Mouse (Mus musculus) liver, embryonic 13.5 days (tissue): ENCODE measurements at regions not wholly inside any gene's neighbourhood (a gene's known extent, or its start where the extent isn't known, plus 50 kb on each side); places are given as distances from the start of the nearest gene placed in this dataset.

Experiments
- ATAC-seq: fragments of 200-750 bp; cut with Nextera tagmentation; 2 replicates; pipeline ENCODE4 v1.8.0; 2017; ENCODE audit warnings: low read depth, mild to moderate bottlenecking, moderate number of reproducible peaks, moderate library complexity
- DNase-seq: peaks from one replicate; pipeline ENCODE4 v3.0.0; 2022
- H3K27ac ChIP-seq: fragments of 300-500 bp; sonication (generic); 2 replicates; pipeline ENCODE4 v1.5.1; 2015; ENCODE audit warnings: moderate library complexity, mild to moderate bottlenecking, inconsistent platforms
- H3K27me3 ChIP-seq: fragments of 300-500 bp; sonication (generic); 2 replicates; pipeline ENCODE4 v1.6.1; 2015; ENCODE audit warnings: mild to moderate bottlenecking, inconsistent platforms
- H3K36me3 ChIP-seq: fragments of 300-500 bp; sonication (generic); 2 replicates; pipeline ENCODE4 v1.6.1; 2015; ENCODE audit warnings: mild to moderate bottlenecking, inconsistent platforms
- H3K4me1 ChIP-seq: fragments of 300-500 bp; sonication (generic); replicated peaks from 2 replicates; pipeline ENCODE4 v1.6.1; 2015; ENCODE audit warnings: inconsistent platforms
- H3K4me2 ChIP-seq: fragments of 300-500 bp; sonication (generic); 2 replicates; pipeline ENCODE4 v1.6.1; 2015; ENCODE audit warnings: inconsistent platforms, mild to moderate bottlenecking, moderate library complexity
- H3K4me3 ChIP-seq: fragments of 300-500 bp; sonication (generic); replicated peaks from 2 replicates; pipeline ENCODE4 v1.5.1; 2015; ENCODE audit warnings: mild to moderate bottlenecking, inconsistent platforms
- H3K9ac ChIP-seq: fragments of 300-500 bp; sonication (generic); 2 replicates; pipeline ENCODE4 v1.6.1; 2015; ENCODE audit warnings: mild to moderate bottlenecking, inconsistent platforms
- H3K9me3 ChIP-seq: fragments of 300-500 bp; sonication (generic); replicated peaks from 2 replicates; pipeline ENCODE4 v1.6.1; 2016; ENCODE audit warnings: inconsistent platforms
- WGBS: fragments of 180-500 bp; shearing (Covaris S2); methylation state at CpG from one replicate; pipeline ENCODE4 v1.1.7; 2015; ENCODE audit not compliant: insufficient replicate concordance; 5-methylcytosine and 5-hydroxymethylcytosine counted together

DNA sequence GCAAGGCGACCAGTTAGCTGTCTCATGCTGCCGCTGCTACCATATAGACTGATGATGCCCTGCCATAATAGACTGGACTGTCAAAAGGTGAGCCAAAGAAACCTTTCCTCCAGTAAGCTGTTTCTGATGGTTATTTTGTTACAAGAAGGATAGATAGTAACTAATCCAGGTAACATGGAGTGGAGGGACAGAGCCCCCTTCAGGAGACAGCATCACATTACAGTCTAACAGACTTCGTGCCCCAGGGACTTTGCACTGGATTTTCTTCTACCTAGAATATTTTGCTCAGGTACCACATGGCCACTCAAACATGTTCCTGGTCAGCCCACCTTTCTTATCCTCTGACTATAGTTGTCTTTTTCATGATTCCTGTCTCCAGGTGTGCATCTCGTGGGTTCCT is 398.9 kb upstream of the Kazn start:
- Histone ChIP-seq H3K9me3 (0 out of 2 replicates have a peak, but pooled peaks cover 5% of the 10 kb centered on the region), H3K4me3 (no peak overlapping the region), H3K9ac (no peak overlapping the region), H3K27me3 (no peaks in the 10 kb centered on the region), H3K36me3 (no peaks in the 10 kb centered on the region), H3K27ac (no peak overlapping the region), H3K4me1 (no peaks in the 10 kb centered on the region), H3K4me2 (no peak overlapping the region)
- DNase-seq (no peak), ATAC-seq (no peak)
- WGBS, result 53% methylated on average over 4 of the region's 4 CpGs

DNA sequence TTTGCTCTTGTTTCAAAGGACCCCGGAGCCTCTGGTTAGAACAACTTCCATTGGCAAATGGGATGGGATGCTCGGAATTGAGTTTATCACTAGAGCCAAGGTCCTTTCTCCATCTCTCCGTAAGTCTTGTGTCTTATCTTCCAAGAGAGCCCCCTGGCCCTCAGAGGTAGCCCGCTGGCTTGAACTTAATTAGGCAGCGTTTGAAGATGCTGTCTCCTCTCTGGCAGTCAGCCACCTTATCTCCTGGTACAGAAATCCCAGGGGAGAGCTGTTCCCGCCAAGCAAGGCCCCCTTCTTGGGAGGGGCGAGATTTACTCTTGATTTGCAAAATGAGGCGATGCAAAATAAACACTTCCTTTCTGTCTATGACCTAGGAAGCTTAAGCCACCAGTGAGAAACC is 395.2 kb upstream of the Kazn start:
- DNase-seq (no peak), ATAC-seq (no peak)
- H3K9ac ChIP-seq, result no peak overlapping the region
- no peaks in the 10 kb centered on the region for H3K4me1 ChIP-seq
- H3K9me3 ChIP-seq, result no peaks in the 10 kb centered on the region
- 40% methylated on average over 8 of the region's 8 CpGs for WGBS
- H3K4me2 ChIP-seq, result no peak overlapping the region
- H3K27me3 ChIP-seq, result no peaks in the 10 kb centered on the region
- H3K4me3 ChIP-seq, result no peak overlapping the region
- no peak overlapping the region for H3K27ac ChIP-seq
- H3K36me3 ChIP-seq, result no peaks in the 10 kb centered on the region

DNA sequence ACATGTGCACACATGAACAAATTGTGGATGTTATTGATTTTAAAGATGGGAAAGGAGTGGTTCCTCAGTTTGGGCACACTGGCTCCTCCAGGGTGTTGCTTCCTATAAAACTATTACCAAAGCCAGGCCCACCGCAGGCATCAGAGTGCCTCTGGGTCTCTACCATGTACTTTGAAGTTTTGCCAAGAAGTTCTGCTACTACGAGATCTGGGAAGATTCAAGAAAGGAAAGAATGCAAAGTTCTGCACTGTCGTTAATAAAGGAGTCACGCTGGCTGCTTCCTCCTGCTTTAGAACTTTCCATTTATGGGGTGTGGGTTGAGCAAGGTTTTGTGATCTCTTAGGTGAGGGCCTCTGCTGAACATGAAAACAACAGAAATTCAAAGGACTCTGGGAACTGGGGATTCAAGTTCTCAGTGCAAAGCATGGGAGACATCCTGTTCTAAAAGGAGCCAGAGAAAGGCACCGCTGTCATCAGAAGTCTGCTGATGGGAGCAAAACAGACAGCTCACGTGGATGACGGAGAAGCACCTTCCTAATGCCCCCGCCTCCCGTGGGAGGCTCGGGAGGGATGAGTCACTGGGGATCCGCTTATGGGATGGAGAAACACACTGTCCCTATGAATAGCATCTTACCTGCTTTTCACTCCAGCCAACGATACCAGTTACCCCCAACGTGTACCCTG is 394.6 kb upstream of the Kazn start:
- H3K27ac ChIP-seq, result no peak overlapping the region
- no peaks in the 10 kb centered on the region for H3K27me3 ChIP-seq
- no peak overlapping the region for H3K4me3 ChIP-seq
- DNase-seq (no peak), ATAC-seq (no peak)
- WGBS, result 61% methylated on average over 13 of the region's 13 CpGs
- H3K36me3 ChIP-seq, result no peaks in the 10 kb centered on the region
- H3K9ac ChIP-seq, result no peak overlapping the region
- no peaks in the 10 kb centered on the region for H3K9me3 ChIP-seq
- no peaks in the 10 kb centered on the region for H3K4me1 ChIP-seq
- no peak overlapping the region for H3K4me2 ChIP-seq

DNA sequence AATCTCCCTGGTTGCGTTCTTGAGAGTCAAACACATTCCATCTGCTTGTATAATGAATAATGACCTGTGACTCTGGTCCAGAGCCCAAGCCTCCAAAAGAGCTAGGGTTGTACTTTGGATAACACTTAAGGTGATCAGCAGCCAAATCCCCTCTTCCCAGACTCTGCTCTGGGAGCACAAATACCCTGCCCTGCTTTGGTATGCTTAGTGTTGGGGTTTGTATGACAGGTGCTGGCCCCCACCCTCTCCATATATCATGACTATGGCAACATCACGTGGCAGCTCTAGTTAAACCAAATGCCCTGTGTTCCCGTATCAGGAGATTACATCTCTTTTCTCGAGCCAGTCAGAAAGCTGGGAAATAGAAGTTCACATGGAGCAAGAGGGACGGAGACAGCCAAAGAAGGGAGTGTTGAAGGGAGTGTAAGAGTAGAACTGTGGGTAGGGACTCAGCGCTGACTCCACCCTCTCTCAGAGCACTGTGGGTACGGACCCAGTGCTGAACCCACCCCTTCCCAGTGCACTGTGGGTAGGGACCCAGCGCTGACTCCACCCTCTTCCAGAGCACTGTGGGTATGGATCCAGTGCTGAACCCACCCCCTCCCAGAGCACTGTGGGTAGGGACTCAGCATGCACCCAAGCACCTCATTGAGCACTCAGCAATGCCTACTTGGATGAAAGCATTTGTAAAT is 387.4 kb upstream of the Kazn start:
- WGBS, result 63% methylated on average over 8 of the region's 8 CpGs
- H3K27ac ChIP-seq, result no peak overlapping the region
- H3K9ac ChIP-seq, result no peak overlapping the region
- no peaks in the 10 kb centered on the region for H3K9me3 ChIP-seq
- no peak overlapping the region for H3K4me3 ChIP-seq
- no peak overlapping the region for H3K4me2 ChIP-seq
- H3K27me3 ChIP-seq, result no peaks in the 10 kb centered on the region
- no peaks in the 10 kb centered on the region for H3K4me1 ChIP-seq
- ATAC-seq (no peak), DNase-seq (no peak)
- H3K36me3 ChIP-seq, result no peaks in the 10 kb centered on the region

DNA sequence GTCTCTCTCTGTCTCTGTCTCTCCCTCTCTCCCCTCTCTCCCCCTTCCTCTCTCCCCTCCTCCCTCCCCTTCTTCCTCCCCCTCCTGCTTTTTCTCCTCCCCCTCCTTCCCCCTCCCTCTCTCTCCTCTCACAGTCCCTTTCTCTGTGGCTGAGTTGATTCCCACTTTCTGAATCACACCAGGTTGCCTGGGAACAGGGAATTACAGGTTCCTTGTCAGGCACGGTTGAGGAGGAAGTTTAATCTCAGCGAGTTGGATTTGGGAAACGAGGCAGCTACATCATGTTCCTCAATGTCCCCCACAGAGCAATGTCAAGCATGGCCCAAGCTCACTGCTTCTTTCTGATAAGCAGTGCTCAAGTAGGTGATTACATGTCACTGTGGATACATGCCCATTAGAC is 386.3 kb upstream of the Kazn start:
- no peak overlapping the region for H3K4me2 ChIP-seq
- no peaks in the 10 kb centered on the region for H3K9me3 ChIP-seq
- no peak overlapping the region for H3K9ac ChIP-seq
- DNase-seq (no peak), ATAC-seq (no peak)
- WGBS, result 37% methylated on average over 3 of the region's 3 CpGs
- H3K27ac ChIP-seq, result no peak overlapping the region
- no peaks in the 10 kb centered on the region for H3K36me3 ChIP-seq
- no peak overlapping the region for H3K4me3 ChIP-seq
- H3K27me3 ChIP-seq, result no peaks in the 10 kb centered on the region
- no peaks in the 10 kb centered on the region for H3K4me1 ChIP-seq

DNA sequence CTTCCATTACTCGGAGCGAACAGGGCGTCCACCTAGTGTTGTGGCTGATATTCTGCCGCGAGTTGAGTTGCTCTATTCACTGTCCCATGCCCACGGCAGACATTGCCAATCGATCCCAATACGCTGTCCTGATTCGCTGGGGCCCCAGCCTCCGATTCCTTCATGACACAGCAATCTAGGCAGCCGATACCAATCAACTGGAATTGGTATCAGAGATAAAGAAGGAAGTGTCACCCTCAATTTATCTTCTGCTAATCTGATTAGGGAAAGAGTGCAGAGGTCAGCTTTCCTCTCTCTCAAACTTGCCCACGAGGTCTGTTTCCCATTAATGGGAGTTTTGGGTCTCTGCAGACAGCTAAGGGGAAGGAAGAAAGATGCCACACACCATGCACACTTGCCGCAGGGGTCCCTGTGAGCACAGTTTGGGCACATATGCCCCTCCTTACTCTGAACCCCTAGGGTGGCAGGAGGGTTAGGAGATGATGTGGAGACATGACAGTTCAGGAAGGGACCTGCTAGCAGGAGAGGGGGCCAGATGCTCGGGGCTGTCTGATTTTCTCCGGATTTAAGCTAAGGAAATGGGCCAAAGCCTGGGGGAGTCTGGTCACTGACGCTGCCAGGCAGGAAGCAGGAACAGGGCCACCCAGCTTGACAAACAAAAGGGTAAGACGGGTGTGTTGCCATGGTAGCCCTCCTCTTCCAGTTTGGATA is 383.1 kb upstream of the Kazn start:
- H3K27ac ChIP-seq, result no peak overlapping the region
- no peak overlapping the region for H3K4me3 ChIP-seq
- no peaks in the 10 kb centered on the region for H3K36me3 ChIP-seq
- no peaks in the 10 kb centered on the region for H3K9me3 ChIP-seq
- no peak overlapping the region for H3K9ac ChIP-seq
- no peaks in the 10 kb centered on the region for H3K4me1 ChIP-seq
- DNase-seq, result no peak
- no peak for ATAC-seq
- H3K4me2 ChIP-seq, result no peak overlapping the region
- 49% methylated on average over 17 of the region's 17 CpGs for WGBS
- H3K27me3 ChIP-seq, result no peaks in the 10 kb centered on the region

DNA sequence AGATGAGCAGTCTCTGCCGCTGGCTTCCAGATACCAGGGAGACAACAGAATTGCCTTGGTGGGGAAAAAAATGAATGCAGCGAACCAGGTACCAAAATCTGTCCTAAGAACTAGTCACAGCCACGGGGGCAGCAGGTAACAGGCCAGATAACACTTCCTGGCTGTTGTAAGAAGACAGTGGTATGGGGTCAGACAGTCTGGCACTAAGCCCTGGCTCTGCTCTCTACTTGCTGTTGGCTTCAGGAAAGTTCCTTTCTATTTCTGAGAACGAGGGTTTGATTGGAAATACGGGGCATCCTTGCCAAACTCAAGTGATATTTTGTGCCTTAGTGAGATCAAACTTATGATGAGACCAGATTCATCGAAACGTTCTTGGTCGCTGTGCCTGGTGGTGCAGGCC is 380.2 kb upstream of the Kazn start:
- Histone ChIP-seq H3K4me3 (no peak overlapping the region), H3K27me3 (no peaks in the 10 kb centered on the region), H3K27ac (no peak overlapping the region), H3K4me1 (no peaks in the 10 kb centered on the region), H3K9ac (no peak overlapping the region), H3K36me3 (no peaks in the 10 kb centered on the region), H3K9me3 (peaks cover 7% of the 10 kb centered on the region; the same call in 1 of the 2 replicates), H3K4me2 (no peak overlapping the region)
- ATAC-seq (no peak), DNase-seq (no peak)
- WGBS, result 50% methylated on average over 8 of the region's 8 CpGs

DNA sequence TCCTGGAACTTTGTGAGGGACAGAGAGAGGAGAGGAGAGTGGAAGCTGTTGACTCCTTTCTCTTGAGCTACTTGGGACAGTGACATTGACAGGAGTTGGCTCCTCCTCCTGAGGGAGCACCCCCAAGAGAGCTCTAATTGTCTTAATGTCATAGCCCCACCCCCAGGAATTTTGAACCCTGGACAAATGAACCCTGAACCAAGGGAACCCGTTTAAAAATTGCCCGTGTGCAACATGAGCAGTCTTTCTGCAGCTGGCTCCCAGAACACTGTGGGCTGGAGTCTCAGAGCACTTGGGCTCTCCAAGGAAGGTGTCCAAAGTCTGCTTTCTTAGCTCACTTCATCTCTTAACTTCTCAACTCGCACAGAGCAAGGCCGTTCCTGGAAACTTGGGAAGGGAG is 379.6 kb upstream of the Kazn start:
- no peaks in the 10 kb centered on the region for H3K4me1 ChIP-seq
- H3K9me3 ChIP-seq, result peaks cover 7% of the 10 kb centered on the region; the same call in 1 of the 2 replicates
- H3K36me3 ChIP-seq, result no peaks in the 10 kb centered on the region
- ATAC-seq (no peak), DNase-seq (no peak)
- H3K9ac ChIP-seq, result no peak overlapping the region
- no peak overlapping the region for H3K27ac ChIP-seq
- no peaks in the 10 kb centered on the region for H3K27me3 ChIP-seq
- H3K4me2 ChIP-seq, result no peak overlapping the region
- H3K4me3 ChIP-seq, result no peak overlapping the region
- WGBS, result 45% methylated on average over 4 of the region's 4 CpGs

DNA sequence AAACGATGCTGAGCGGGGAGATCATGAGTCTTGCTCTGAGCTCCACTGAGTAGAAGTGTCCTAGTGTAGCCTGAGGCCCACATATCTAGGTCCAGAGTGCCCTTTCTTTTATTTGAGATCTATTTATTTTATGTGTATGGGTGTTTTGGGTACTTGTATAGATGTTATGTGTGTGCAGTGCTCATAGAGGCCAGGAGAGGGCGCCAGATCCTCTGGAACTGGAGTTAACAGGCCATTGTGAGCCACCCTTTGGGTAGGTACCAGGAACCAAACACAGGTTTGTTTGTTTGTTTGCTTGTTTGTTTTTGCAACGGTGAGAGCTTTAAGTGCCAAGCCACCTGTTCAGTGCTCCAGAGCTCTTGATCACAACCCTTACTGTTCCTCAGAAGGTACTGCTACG is 378.5 kb upstream of the Kazn start:
- Histone ChIP-seq H3K27me3 (no peaks in the 10 kb centered on the region), H3K4me1 (no peaks in the 10 kb centered on the region), H3K4me2 (no peak overlapping the region), H3K36me3 (no peaks in the 10 kb centered on the region), H3K4me3 (no peak overlapping the region), H3K27ac (no peak overlapping the region), H3K9ac (no peak overlapping the region), H3K9me3 (peaks cover 7% of the 10 kb centered on the region; the same call in 1 of the 2 replicates)
- WGBS, result 47% methylated on average over 5 of the region's 5 CpGs
- ATAC-seq (no peak), DNase-seq (no peak)

DNA sequence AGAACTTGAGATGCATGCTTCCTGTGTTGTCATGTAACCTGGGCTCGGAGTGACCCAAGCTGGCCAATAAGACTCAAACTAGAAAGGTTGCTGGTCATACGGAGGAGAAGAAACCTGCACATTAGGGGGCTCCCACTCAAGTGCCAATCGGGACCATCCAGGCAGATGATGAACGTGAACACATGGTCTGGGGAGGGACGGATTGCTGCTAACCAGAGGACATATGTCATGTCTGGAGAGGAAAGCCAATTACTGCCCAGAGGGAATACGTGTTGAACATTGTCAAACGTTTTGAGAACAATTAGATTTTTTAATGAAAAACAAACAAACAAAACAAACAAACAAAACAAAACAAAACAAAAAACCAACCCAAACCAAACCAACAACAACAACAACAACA is 377.7 kb upstream of the Kazn start:
- no peak overlapping the region for H3K4me3 ChIP-seq
- peaks cover 7% of the 10 kb centered on the region; the same call in 1 of the 2 replicates for H3K9me3 ChIP-seq
- H3K9ac ChIP-seq, result no peak overlapping the region
- 73% methylated on average over 7 of the region's 7 CpGs for WGBS
- H3K27ac ChIP-seq, result no peak overlapping the region
- no peaks in the 10 kb centered on the region for H3K36me3 ChIP-seq
- no peaks in the 10 kb centered on the region for H3K4me1 ChIP-seq
- no peak overlapping the region for H3K4me2 ChIP-seq
- ATAC-seq, result no peak
- no peak for DNase-seq
- no peaks in the 10 kb centered on the region for H3K27me3 ChIP-seq

DNA sequence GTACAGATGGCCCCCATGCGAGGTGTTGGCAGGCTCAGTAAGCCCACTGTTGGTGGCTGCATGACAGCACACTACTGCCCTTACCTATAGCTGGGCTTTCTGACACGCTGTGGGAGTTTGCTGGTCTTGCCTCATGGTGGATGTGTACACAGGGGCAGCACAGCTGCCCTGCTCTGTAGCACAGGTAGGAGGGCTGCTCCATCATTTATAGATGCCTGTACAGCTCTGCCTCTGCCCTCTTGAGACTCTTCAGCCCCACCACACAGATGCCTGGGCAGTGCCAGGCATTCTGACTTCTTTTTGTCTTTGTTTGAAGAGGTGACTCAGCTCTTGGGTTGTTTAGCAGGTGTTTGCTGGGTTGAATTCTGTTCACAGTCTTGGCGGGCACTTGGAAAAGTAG is 365.9 kb upstream of the Kazn start:
- H3K9me3 ChIP-seq, result peaks cover 9% of the 10 kb centered on the region; the same call in 1 of the 2 replicates

More for the DNA sequence above, 365.9 kb upstream of the Kazn start:
- Histone ChIP-seq H3K4me1 (no peaks in the 10 kb centered on the region), H3K4me2 (no peak overlapping the region), H3K27ac (no peak overlapping the region), H3K9ac (no peak overlapping the region), H3K36me3 (no peaks in the 10 kb centered on the region), H3K27me3 (no peaks in the 10 kb centered on the region), H3K4me3 (no peak overlapping the region)
- no peak for DNase-seq
- no peak for ATAC-seq
- WGBS, result 51% methylated on average over 3 of the region's 3 CpGs
